In genomic region chr19:47219622-47220021, GRCm38 (mm10) we compare ENCODE assay signal across 14 mouse cellular contexts. TPM values are rescaled to one million over a fixed set of nuclear protein-coding genes. Genes with fewer than 3 reads are reported as not detected.
DNase-seq lines count a peak whose midpoint lies in the region; ATAC-seq and TF ChIP-seq lines count a peak whose summit lies in the region.
"Had no signal": no experiment of that assay in that cellular context is flagged by ENCODE, and none has a peak within 500 bp of the region (broad histone marks: within the 10 kb centered on the region; RNA-seq: fewer than 3 reads in every experiment).

No protein-coding gene starts in this region.

- no peak overlapping the region for H3K27ac ChIP-seq in kidney, postnatal 0 days
- H3K27ac ChIP-seq in MEL (ENCODE audit: control insufficient read depth, low read depth, low read length) = no peak overlapping the region
- no peak overlapping the region for H3K27ac ChIP-seq in forebrain, postnatal 0 days (ENCODE audit: low read depth, low read length)
- H3K27ac ChIP-seq: embryonic facial prominence, embryonic 15.5 days; hindbrain, embryonic 14.5 days; left cerebral cortex, adult 2 months had no signal

- no peaks in the 10 kb centered on the region for H3K79me2 ChIP-seq in MEL (ENCODE audit: control insufficient read depth, insufficient read depth, low read length, poor library complexity)

- no peak for ATAC-seq in kidney, postnatal 0 days (replicated peaks; ENCODE audit: low FRiP score, low read depth)
- ATAC-seq in forebrain, postnatal 0 days = no peak
- ATAC-seq: CD4-positive, CD25-positive, alpha-beta regulatory T cell, adult 4 months had no signal

- no peak for TF ChIP-seq EP300 in MEL (IDR thresholded peaks at IDR 0.05; ENCODE audit: low read depth in 1 of 2, low read length in 2 of 2)

- TF ChIP-seq CTCF in kidney, postnatal 0 days (IDR thresholded peaks at IDR 0.05; ENCODE audit: low read depth) = no peak
- no peak for TF ChIP-seq CTCF in MEL (IDR thresholded peaks at IDR 0.05 in 2 of 3, conservative IDR thresholded peaks at IDR 0.05 in 1 of 3; ENCODE audit: control insufficient read depth in 1 of 3, insufficient read depth in 1 of 3, low read depth in 2 of 3, low read length in 3 of 3, poor library complexity in 1 of 3, severe bottlenecking in 1 of 3)
- TF ChIP-seq CTCF in forebrain, postnatal 0 days (IDR thresholded peaks at IDR 0.05; ENCODE audit: low read depth) = no peak

- TF ChIP-seq POLR2A in MEL (IDR thresholded peaks at IDR 0.05; ENCODE audit: control insufficient read depth in 1 of 2, insufficient read depth in 1 of 2, low read depth in 1 of 2, low read length in 2 of 2, poor library complexity in 1 of 2) = no peak

- 70% methylated on average over 4 of the region's 4 CpGs for WGBS in kidney, postnatal 0 days
- 78% methylated on average over 4 of the region's 4 CpGs for WGBS in forebrain, postnatal 0 days

- no peak overlapping the region for H3K9ac ChIP-seq in kidney, postnatal 0 days (ENCODE audit: low read depth, low read length)
- no peak overlapping the region for H3K9ac ChIP-seq in MEL (ENCODE audit: control insufficient read depth, low read depth, low read length, poor library complexity, severe bottlenecking)
- no peak overlapping the region for H3K9ac ChIP-seq in forebrain, postnatal 0 days
- H3K9ac ChIP-seq: embryonic facial prominence, embryonic 15.5 days; heart, embryonic 12.5 days; hindbrain, embryonic 14.5 days had no signal

- no peaks in the 10 kb centered on the region for H3K27me3 ChIP-seq in kidney, postnatal 0 days (ENCODE audit: insufficient read depth, low read length)
- H3K27me3 ChIP-seq in MEL (ENCODE audit: control insufficient read depth in 1 of 2, insufficient read depth in 2 of 2, low read length in 2 of 2) = no peaks in the 10 kb centered on the region
- H3K27me3 ChIP-seq in megakaryocyte, embryonic 14.5 days (replicated peaks) = peaks cover 22% of the 10 kb centered on the region
- H3K27me3 ChIP-seq in forebrain, postnatal 0 days (ENCODE audit: insufficient read depth, low read length) = no peaks in the 10 kb centered on the region
- H3K27me3 ChIP-seq: embryonic facial prominence, embryonic 15.5 days; heart, embryonic 12.5 days had no signal

- no peak overlapping the region for H3K4me2 ChIP-seq in kidney, postnatal 0 days (ENCODE audit: low read length)
- no peak overlapping the region for H3K4me2 ChIP-seq in forebrain, postnatal 0 days (ENCODE audit: low read depth)
- H3K4me2 ChIP-seq: embryonic facial prominence, embryonic 15.5 days; heart, embryonic 12.5 days; hindbrain, embryonic 14.5 days had no signal

- no peak overlapping the region for H3K4me3 ChIP-seq in kidney, postnatal 0 days (replicated peaks; ENCODE audit: low read depth, low read length)
- no peak overlapping the region for H3K4me3 ChIP-seq in MEL (ENCODE audit: control insufficient read depth in 1 of 2, insufficient read depth in 1 of 2, low read depth in 2 of 2, low read length in 2 of 2)
- H3K4me3 ChIP-seq in megakaryocyte, embryonic 14.5 days (replicated peaks) = peak overlapping the region; percentile 6
- H3K4me3 ChIP-seq in forebrain, postnatal 0 days (ENCODE audit: low read depth, low read length) = no peak overlapping the region
- H3K4me3 ChIP-seq: embryonic facial prominence, embryonic 15.5 days; heart, embryonic 12.5 days; left cerebral cortex, adult 2 months had no signal

- no peaks in the 10 kb centered on the region for H3K4me1 ChIP-seq in kidney, postnatal 0 days (replicated peaks; ENCODE audit: insufficient read depth, low read length)
- H3K4me1 ChIP-seq in MEL (ENCODE audit: control insufficient read depth in 1 of 2, insufficient read depth in 2 of 2, low read length in 2 of 2) = peaks cover 0 to 11% of the 10 kb centered on the region in 2 experiments; a peak in 2 of 4 replicates
- H3K4me1 ChIP-seq in megakaryocyte, embryonic 14.5 days = peaks cover 33% of the 10 kb centered on the region
- H3K4me1 ChIP-seq in forebrain, postnatal 0 days (ENCODE audit: insufficient read depth) = no peaks in the 10 kb centered on the region
- H3K4me1 ChIP-seq: embryonic facial prominence, embryonic 15.5 days had no signal

- no peak for TF ChIP-seq RAD21 in MEL (IDR thresholded peaks at IDR 0.05; ENCODE audit: low read depth, low read length)

- H3K36me3 ChIP-seq in kidney, postnatal 0 days (ENCODE audit: insufficient read depth, low read length) = no peaks in the 10 kb centered on the region
- H3K36me3 ChIP-seq in MEL (ENCODE audit: control insufficient read depth in 1 of 2, insufficient read depth in 2 of 2, low read length in 2 of 2) = no peaks in the 10 kb centered on the region
- H3K36me3 ChIP-seq in megakaryocyte, embryonic 14.5 days (replicated peaks; ENCODE audit: low read length) = no peaks in the 10 kb centered on the region
- H3K36me3 ChIP-seq in forebrain, postnatal 0 days (ENCODE audit: insufficient read depth) = no peaks in the 10 kb centered on the region
- H3K36me3 ChIP-seq: embryonic facial prominence, embryonic 15.5 days; heart, embryonic 12.5 days had no signal

- H3K9me3 ChIP-seq in kidney, postnatal 0 days (replicated peaks; ENCODE audit: low read length) = no peaks in the 10 kb centered on the region
- H3K9me3 ChIP-seq in MEL (replicated peaks; ENCODE audit: insufficient read depth, low read length) = no peaks in the 10 kb centered on the region
- no peaks in the 10 kb centered on the region for H3K9me3 ChIP-seq in megakaryocyte, embryonic 14.5 days
- no peaks in the 10 kb centered on the region for H3K9me3 ChIP-seq in forebrain, postnatal 0 days (ENCODE audit: low read length)
- H3K9me3 ChIP-seq: embryonic facial prominence, embryonic 15.5 days; heart, embryonic 12.5 days had no signal

- peak; percentile 11 for DNase-seq in kidney, postnatal 0 days (ENCODE audit: low spot score)
- no peak for DNase-seq in kidney, postnatal 4 days
- DNase-seq in MEL (ENCODE audit: low read depth, low spot score) = peak; percentile 40
- DNase-seq in brain, adult 2 months (ENCODE audit: low read depth, low spot score) = peak; percentile 42
- DNase-seq in layer of hippocampus, adult 9-10 months (ENCODE audit: low spot score) = no peak
- no peak for DNase-seq in gastrocnemius, postnatal 25 days
- no peak for DNase-seq in forebrain, postnatal 0 days
- DNase-seq: cerebellum, postnatal 10 days had no signal

TF ChIP-seq in MEL, 35 proteins besides CTCF, POLR2A, EP300 and RAD21:
- TF ChIP-seq CHD1 (IDR thresholded peaks at IDR 0.05; ENCODE audit: low read depth, low read length) (no peak), ZC3H11A (IDR thresholded peaks at IDR 0.05; ENCODE audit: low read depth, low read length) (no peak), ETS1 (IDR thresholded peaks at IDR 0.05; ENCODE audit: low read depth, low read length) (peak; percentile 55), TAL1 (IDR thresholded peaks at IDR 0.05; ENCODE audit: low read length) (no peak), TCF12 (IDR thresholded peaks at IDR 0.05; ENCODE audit: low read depth, low read length) (no peak), RCOR1 (IDR thresholded peaks at IDR 0.05; ENCODE audit: low read depth, low read length) (no peak), ZMIZ1 (IDR thresholded peaks at IDR 0.05; ENCODE audit: low read depth, low read length) (no peak)
TF ChIP-seq in MEL: peak in this region for 1.

RNA-seq across cellular contexts. Expression of gene Neurl1a, which starts 41.0 kb away (rescaled TPM):
- 2.2 and 2.7 TPM in 2 replicates for polyA plus RNA-seq in kidney, postnatal 0 days (2015; fragmentation: Nextera tagmentation; extraction: Ambion mirVana)
- total RNA-seq in MEL (2012; rRNA removed) = not detected in 2 replicates
- under 1 TPM in 1 of 2 experiments, not detected in 1; 0.03 TPM for polyA plus RNA-seq in MEL (2012; ENCODE audit: insufficient read depth in 1 of 2, insufficient read length in 2 of 2, low read depth in 1 of 2, low replicate concordance in 2 of 2, missing spikeins in 1 of 2)
- 0.98 TPM in 1 of 2 replicates, not detected in the other for polyA plus RNA-seq in megakaryocyte, embryonic 14.5 days (2012; ENCODE audit: insufficient read depth, low replicate concordance)
- total RNA-seq in gastrocnemius, postnatal 25 days (2021) = 100 to 1,000 TPM in 1 of 2 experiments, 10 to 100 TPM in 1; 98.2 to 105 TPM
- 51.5 and 52.1 TPM in 2 replicates for total RNA-seq in forebrain, postnatal 0 days (2014; rRNA removed)
- polyA plus RNA-seq in forebrain, postnatal 0 days (2015; fragmentation: Nextera tagmentation; extraction: Ambion mirVana) = 11.6 and 15.7 TPM in 2 replicates

Comparison
In these comparisons a context has a peak if more than half of its experiments do, and no peak if none do; other contexts are left out.
1. DNase-seq: peak in kidney, postnatal 0 days (single experiment), MEL (single experiment) and brain, adult 2 months (single experiment); none in kidney, postnatal 4 days (0 of 2), layer of hippocampus, adult 9-10 months (single experiment), gastrocnemius, postnatal 25 days (single experiment) and forebrain, postnatal 0 days (single experiment).